Mouse (Mus musculus): ENCODE measurements around the gene Man1a. TPM values are rescaled to one million over a fixed set of nuclear protein-coding genes. Genes with fewer than 3 reads are reported as not detected.

Man1a gene
- polyA plus RNA-seq, 1 experiment from 2014 or later: 2.8 TPM

DNA sequence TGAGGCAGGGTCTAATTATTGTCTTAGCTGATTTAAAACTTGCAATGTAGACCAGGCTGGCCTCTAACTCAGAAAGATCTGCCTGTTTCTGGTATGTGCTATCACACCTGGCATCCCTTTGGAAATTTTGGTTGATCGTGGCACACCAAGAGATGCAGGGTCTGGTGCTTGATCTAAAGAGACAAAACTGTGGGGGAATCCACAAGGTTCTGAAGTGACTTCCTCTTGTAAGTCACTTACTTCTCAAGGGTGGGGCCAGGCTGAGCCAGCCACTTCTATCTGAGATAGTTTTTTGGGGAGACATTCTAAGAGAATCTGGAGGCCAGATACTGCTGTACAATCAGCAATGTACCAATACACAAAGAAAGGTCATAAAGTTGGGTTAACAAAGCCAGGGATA is 40.8 kb downstream of the Man1a start:
- ATAC-seq: no peak
- no peak overlapping the region for H3K9ac ChIP-seq (replicated peaks)
- H3K9me3 ChIP-seq: no peaks in the 10 kb centered on the region
- no peak overlapping the region for H3K27ac ChIP-seq
- no peak overlapping the region for H3K4me2 ChIP-seq (replicated peaks)
- WGBS: 97% methylated on average over 1 of the region's 1 CpGs
- H3K4me3 ChIP-seq (replicated peaks): no peak overlapping the region
- H3K27me3 ChIP-seq: no peaks in the 10 kb centered on the region
- H3K4me1 ChIP-seq (replicated peaks): no peaks in the 10 kb centered on the region
- H3K36me3 ChIP-seq: no peaks in the 10 kb centered on the region

DNA sequence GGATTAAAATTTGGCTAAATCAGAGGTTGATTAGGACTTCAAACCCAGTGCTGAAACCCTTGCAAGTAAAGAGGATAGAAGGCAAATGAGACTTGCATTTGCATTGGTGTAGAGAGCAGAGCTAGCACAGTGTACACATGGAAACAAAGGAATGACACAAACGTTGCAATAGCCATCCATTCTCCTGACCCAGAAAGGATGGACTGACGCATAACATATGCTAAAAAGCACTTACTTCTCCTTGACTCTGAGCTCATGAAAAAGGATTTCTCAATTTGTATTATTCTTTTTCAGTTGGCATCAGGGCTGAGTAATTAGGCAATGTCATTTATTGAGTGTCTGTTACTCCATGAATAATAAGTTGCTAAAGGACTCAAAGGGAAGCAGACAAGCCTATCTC is 41.6 kb downstream of the Man1a start:
- no peak overlapping the region for H3K27ac ChIP-seq
- no peak overlapping the region for H3K4me3 ChIP-seq (replicated peaks)
- H3K4me2 ChIP-seq (replicated peaks): no peak overlapping the region
- no peak for ATAC-seq
- no peaks in the 10 kb centered on the region for H3K4me1 ChIP-seq (replicated peaks)
- no peaks in the 10 kb centered on the region for H3K36me3 ChIP-seq
- no peaks in the 10 kb centered on the region for H3K9me3 ChIP-seq
- no peaks in the 10 kb centered on the region for H3K27me3 ChIP-seq
- WGBS: 61% methylated on average over 2 of the region's 2 CpGs
- H3K9ac ChIP-seq (replicated peaks): no peak overlapping the region

DNA sequence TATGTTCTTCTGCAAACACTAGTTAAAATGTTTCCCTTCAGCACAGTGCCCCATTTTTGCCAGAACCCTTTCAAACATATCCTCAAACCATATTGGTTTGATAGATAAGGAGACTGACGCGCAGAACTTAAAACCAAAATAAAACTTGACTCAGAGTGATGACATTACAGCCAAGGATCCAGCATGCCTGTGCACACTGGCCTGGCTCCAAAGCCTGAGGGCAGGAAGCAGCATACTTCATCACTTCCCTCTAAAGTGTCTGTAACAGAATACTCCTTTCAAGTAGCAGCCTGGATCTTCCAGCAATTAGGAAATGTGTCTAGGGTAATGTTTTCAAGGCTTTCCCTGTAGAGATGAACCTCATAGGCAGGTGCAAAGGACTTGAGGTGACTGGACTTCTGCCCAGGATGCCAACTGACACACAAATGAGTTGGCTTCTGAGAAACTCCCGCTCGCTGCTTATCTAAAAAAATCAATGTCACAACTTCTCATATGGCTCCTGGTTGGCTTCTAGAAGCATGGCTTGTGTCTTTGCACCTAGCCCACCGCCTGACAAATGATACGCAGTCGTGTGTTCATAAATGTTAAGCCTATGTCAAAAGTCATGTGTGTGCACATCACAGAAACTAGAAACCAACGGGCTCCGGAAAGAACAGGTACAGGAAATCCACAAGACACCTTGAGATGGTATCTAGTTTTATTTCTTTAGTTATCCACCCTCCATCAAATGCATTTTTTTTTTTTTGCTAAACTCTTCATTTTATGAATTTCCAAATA is 43.9 kb downstream of the Man1a start:
- H3K4me1 ChIP-seq (replicated peaks): no peaks in the 10 kb centered on the region
- no peak overlapping the region for H3K4me3 ChIP-seq (replicated peaks)
- H3K9me3 ChIP-seq: no peaks in the 10 kb centered on the region
- no peak overlapping the region for H3K27ac ChIP-seq
- ATAC-seq: no peak
- 95% methylated on average over 9 of the region's 9 CpGs for WGBS
- H3K4me2 ChIP-seq (replicated peaks): no peak overlapping the region
- H3K9ac ChIP-seq (replicated peaks): no peak overlapping the region
- no peaks in the 10 kb centered on the region for H3K36me3 ChIP-seq
- H3K27me3 ChIP-seq: no peaks in the 10 kb centered on the region

DNA sequence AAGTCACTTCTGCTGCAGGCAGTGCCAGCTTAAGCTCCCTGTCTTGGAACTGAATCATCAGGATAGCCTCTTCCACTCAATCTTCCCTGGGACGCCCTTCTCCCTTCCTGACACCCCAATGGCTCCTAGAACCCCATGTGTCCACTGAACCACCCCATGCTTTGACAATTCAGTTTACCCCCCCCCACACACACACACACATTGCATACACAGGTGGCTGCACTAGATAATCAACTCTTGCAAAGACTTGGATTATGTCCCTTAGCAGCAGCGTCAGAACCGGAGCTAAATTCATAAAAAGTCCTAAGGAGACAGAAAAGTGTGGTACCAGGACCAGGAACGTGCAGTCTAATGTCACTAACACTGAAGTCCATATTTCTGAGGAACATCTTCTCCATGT is 47.5 kb downstream of the Man1a start:
- Histone ChIP-seq H3K27ac (no peak overlapping the region), H3K9ac (replicated peaks) (no peak overlapping the region), H3K9me3 (no peaks in the 10 kb centered on the region), H3K4me2 (replicated peaks) (no peak overlapping the region), H3K4me1 (replicated peaks) (no peaks in the 10 kb centered on the region), H3K27me3 (no peaks in the 10 kb centered on the region), H3K36me3 (no peaks in the 10 kb centered on the region), H3K4me3 (replicated peaks) (no peak overlapping the region)
- ATAC-seq: no peak
- WGBS: 95% methylated on average over 4 of the region's 4 CpGs

DNA sequence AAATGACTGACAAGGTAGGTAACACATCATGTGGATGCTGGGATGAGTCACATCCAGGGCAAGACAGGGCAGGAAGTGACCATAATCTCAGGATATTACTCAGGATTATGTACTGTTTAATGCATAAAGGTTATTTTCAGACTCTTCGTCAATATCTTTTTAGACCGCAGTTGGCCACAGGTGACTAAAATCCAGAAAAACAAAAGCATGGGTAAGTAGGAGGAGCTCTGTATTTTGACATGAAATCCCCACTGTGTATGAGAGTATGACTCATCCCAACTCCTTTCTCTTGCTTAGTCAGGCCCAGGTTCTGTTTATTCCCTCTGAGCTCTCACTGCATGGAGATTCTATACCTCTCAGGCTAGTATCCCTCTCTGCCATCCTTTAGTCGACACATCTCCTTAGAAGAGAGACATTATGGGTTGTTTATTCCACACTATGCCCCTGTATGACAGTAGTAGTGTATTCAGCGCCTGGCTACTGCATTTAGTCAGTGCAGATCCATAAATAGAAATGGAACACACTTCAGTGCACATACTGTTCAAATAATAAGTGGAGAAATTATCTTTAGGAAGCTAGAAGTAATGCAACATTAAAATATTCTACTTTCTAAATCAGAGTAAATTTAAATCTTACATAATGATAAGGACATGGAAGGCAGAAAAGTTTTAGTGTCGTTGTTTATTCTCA is 49.5 kb downstream of the Man1a start:
- Histone ChIP-seq H3K4me2 (replicated peaks) (no peak overlapping the region), H3K4me3 (replicated peaks) (no peak overlapping the region), H3K9ac (replicated peaks) (no peak overlapping the region), H3K27ac (no peak overlapping the region), H3K27me3 (no peaks in the 10 kb centered on the region), H3K9me3 (no peaks in the 10 kb centered on the region), H3K4me1 (replicated peaks) (no peaks in the 10 kb centered on the region), H3K36me3 (no peaks in the 10 kb centered on the region)
- WGBS: 89% methylated on average over 5 of the region's 5 CpGs
- no peak for ATAC-seq

DNA sequence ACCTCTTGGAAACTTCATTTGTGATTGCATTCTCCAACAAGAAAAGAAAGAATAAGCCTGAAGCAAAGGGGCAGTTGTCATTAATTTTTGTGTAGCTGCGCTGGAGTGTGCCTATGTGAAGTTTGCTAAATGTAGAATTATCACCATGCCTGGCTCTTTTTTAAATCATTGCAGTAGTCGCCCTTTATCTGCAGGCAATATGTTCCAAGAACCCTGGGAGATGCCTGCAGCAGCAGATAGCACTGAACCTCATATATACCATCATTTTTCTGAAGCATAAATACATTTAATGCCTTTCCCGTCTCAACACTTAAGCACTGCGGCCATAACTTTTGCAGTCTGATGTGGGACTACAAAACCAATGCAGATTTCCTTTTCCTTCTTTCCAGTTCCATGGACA is 50.3 kb downstream of the Man1a start:
- no peak overlapping the region for H3K4me2 ChIP-seq (replicated peaks)
- H3K27me3 ChIP-seq: no peaks in the 10 kb centered on the region
- H3K4me3 ChIP-seq (replicated peaks): no peak overlapping the region
- H3K27ac ChIP-seq: no peak overlapping the region
- no peaks in the 10 kb centered on the region for H3K36me3 ChIP-seq
- no peaks in the 10 kb centered on the region for H3K9me3 ChIP-seq
- H3K4me1 ChIP-seq (replicated peaks): no peaks in the 10 kb centered on the region
- ATAC-seq: no peak
- WGBS: 95% methylated on average over 4 of the region's 4 CpGs
- H3K9ac ChIP-seq (replicated peaks): no peak overlapping the region

DNA sequence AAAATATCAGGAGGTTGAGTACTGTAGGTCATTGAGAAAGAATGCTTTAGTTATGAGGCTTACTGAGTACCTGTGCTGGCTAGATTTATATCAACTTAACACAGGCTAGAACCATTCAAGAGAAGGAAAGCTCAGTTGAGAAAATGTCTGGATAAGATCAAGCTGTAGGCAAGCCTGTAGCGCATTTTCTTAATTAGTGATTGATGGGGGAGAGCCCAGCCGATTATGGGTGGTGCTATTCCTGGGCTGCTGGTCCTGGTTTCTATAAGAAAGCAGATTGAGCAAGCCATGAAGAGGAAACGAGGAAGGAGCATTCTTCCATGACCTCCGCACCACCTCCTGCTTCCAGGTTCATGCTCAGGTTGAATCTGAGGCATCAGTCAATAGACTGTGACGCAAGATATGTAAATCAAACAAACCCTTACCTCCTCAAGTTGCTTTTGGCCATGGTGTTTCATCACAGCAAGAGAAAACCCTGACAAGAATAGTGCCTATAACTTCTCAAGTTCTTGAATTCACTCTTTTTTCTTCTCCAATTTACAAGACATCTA is 58.4 kb downstream of the Man1a start:
- Histone ChIP-seq H3K4me1 (replicated peaks) (peaks cover 4% of the 10 kb centered on the region; the same call in 1 of the 2 replicates), H3K4me2 (replicated peaks) (no peak overlapping the region), H3K27me3 (no peaks in the 10 kb centered on the region), H3K9ac (replicated peaks) (no peak overlapping the region), H3K4me3 (replicated peaks) (no peak overlapping the region), H3K27ac (no peak overlapping the region), H3K9me3 (no peaks in the 10 kb centered on the region), H3K36me3 (no peaks in the 10 kb centered on the region)
- ATAC-seq: no peak
- 87% methylated on average over 5 of the region's 5 CpGs for WGBS

DNA sequence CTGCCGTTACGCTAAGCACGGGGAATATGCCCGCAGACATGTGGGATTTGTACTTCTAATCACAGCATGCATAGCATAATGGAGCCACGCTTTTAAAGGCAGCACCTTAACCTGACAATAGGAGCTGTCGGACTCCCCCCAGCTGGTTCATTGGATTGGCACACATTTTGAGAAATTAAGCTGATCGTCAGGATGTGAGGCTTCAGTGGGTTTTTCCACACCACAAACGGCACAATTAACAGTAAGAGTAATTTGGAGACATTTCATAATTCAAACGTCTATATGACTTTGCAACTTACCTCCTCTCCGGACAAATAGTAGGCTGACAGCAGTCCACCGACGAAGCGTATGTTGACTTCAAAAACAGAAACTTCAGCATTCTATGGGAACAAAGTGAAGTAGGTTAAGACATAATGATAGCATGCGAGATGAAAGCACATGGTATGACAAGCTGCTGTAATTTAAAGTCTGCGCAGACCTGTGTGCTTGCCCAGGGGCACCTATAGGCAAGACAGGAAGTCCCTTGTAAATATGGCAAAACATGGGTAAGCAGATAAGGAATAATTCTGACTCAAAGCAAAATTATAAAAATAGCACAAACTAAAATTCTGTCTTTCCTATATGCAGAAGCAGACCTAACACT is 62.2 kb downstream of the Man1a start:
- ATAC-seq: no peak
- Histone ChIP-seq H3K4me1 (replicated peaks) (peaks cover 4% of the 10 kb centered on the region; the same call in 1 of the 2 replicates), H3K27me3 (no peaks in the 10 kb centered on the region), H3K4me3 (replicated peaks) (no peak overlapping the region), H3K4me2 (replicated peaks) (no peak overlapping the region), H3K9ac (replicated peaks) (no peak overlapping the region), H3K36me3 (no peaks in the 10 kb centered on the region), H3K9me3 (no peaks in the 10 kb centered on the region), H3K27ac (no peak overlapping the region)
- WGBS: 74% methylated on average over 15 of the region's 15 CpGs

DNA sequence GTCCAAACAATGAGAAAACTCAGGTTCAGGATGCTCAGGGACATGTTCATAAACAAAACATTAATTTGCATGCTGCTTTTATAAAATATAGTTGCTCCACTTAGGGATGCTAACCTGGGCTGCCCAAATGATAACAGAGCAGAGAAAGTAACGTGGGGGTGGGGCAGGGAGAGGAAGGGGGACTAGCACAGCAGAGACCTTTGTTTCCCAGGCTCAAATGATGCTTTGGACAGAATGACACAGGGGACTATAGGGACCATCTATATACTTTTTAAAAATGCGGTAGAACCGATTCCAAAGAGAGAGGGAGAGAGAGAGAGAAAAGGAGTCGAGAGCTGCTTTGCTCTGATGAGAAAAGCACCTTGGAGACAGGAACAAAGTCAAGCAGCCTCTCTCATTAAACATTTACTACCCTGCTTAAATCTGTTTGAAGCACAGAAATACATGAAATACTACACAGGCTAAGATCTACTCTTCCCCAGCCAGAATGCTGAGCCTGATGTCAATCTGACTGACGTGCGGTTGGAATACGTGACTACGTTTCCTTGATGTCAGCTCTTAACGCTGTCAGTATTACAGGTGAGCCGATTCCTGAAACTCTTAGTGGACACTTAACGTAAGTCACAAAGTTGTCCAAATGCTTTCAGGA is 63.1 kb downstream of the Man1a start:
- Histone ChIP-seq H3K27me3 (no peaks in the 10 kb centered on the region), H3K4me3 (replicated peaks) (no peak overlapping the region), H3K36me3 (no peaks in the 10 kb centered on the region), H3K9ac (replicated peaks) (no peak overlapping the region), H3K9me3 (no peaks in the 10 kb centered on the region), H3K4me1 (replicated peaks) (peaks cover 4% of the 10 kb centered on the region; the same call in 1 of the 2 replicates), H3K4me2 (replicated peaks) (no peak overlapping the region), H3K27ac (0 out of 2 replicates have a peak overlapping the region, but pooled peaks have one; percentile 22)
- peak; percentile 78 for ATAC-seq
- 70% methylated on average over 11 of the region's 11 CpGs for WGBS

DNA sequence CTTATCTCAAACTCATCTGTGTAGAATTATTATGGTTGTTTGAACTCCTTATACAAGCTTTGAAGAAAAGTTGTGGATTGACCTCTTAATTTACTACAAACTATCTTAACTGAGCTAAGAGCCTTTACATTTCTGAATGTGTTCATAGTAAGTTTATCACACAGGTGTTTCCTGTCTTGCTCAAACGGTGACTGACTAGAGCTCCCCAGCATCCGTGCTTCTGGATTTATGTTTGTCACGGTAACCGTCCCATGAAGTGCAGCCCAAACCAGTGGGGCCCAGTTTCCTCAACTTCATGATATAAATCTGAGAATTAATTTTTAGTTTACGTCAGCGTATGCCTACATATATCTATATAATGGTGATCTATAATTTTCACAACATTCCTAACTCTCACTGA is 67.3 kb downstream of the Man1a start:
- Histone ChIP-seq H3K27me3 (no peaks in the 10 kb centered on the region), H3K27ac (no peak overlapping the region), H3K9me3 (no peaks in the 10 kb centered on the region), H3K36me3 (no peaks in the 10 kb centered on the region), H3K9ac (replicated peaks) (no peak overlapping the region), H3K4me1 (replicated peaks) (0 out of 2 replicates have a peak, but pooled peaks cover 4% of the 10 kb centered on the region), H3K4me2 (replicated peaks) (no peak overlapping the region), H3K4me3 (replicated peaks) (no peak overlapping the region)
- 96% methylated on average over 6 of the region's 6 CpGs for WGBS
- no peak for ATAC-seq

DNA sequence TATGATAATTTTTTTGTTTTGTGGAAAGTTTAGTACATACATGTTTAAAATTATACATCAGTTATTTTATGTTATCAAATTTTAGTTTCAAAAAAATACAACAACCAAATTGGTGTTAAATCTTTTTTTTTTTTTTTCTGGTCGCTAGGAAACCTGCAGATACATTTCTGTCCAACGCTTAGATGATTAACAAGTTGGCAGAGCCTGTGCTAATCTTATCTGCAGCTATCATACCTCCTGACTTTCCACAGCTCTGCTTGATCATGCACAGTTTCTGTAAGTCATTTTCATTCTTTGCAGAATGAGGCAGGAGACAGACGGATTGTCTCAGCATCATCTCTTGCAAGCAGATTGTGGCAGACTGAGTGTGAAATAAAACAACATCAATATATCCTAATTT is 69.5 kb downstream of the Man1a start:
- Histone ChIP-seq H3K27me3 (no peaks in the 10 kb centered on the region), H3K36me3 (no peaks in the 10 kb centered on the region), H3K9me3 (no peaks in the 10 kb centered on the region), H3K27ac (no peak overlapping the region), H3K4me2 (replicated peaks) (no peak overlapping the region), H3K4me1 (replicated peaks) (no peaks in the 10 kb centered on the region), H3K4me3 (replicated peaks) (no peak overlapping the region), H3K9ac (replicated peaks) (no peak overlapping the region)
- ATAC-seq: no peak
- WGBS: 84% methylated on average over 3 of the region's 3 CpGs

DNA sequence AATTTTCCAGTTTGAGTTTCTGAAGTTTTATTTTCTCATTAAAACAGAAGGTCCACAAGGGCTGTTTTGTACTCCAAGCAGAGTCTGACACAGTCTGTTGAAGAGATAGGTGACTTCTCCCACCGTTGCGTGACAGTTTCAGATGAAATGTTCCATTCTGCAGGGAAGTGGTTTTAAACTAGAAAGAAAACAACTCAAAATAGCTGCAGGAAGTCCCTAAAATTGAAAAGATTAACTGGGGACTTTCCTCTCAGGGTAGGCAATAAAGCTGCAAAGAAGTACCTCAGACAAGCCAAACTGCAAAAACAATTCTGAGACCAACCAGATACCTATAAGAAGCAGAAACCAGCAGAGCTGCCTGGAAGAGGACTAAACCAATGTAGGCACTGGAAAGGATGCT is 70.6 kb downstream of the Man1a start:
- Histone ChIP-seq H3K4me1 (replicated peaks) (no peaks in the 10 kb centered on the region), H3K4me2 (replicated peaks) (no peak overlapping the region), H3K9me3 (no peaks in the 10 kb centered on the region), H3K4me3 (replicated peaks) (no peak overlapping the region), H3K9ac (replicated peaks) (no peak overlapping the region), H3K36me3 (no peaks in the 10 kb centered on the region), H3K27me3 (no peaks in the 10 kb centered on the region), H3K27ac (no peak overlapping the region)
- ATAC-seq: no peak
- WGBS: 90% methylated on average over 2 of the region's 2 CpGs
